Mouse (Mus musculus): ENCODE measurements around the gene Pip4k2b. TPM values are rescaled to one million over a fixed set of nuclear protein-coding genes. Genes with fewer than 3 reads are reported as not detected.
"Not testable (repeated sequence)": the region's sequence is repeated elsewhere in the genome, so short reads cannot be mapped to it uniquely, and the experiment has no call there.

Pip4k2b gene
- total RNA-seq, 2 experiments from 2014 or later, result 104 to 105 TPM

GRCm38 (mm10) chr11:97717369-97718280, 26.9 kb downstream of the Pip4k2b start:
- DNase-seq (ENCODE audit: extremely low spot score in 1 of 2, low spot score in 1 of 2), result no peak

GRCm38 (mm10) chr11:97716021-97716420, 28.5 kb downstream of the Pip4k2b start:
- DNase-seq (ENCODE audit: extremely low spot score in 1 of 2, low spot score in 1 of 2), result no peak

DNA sequence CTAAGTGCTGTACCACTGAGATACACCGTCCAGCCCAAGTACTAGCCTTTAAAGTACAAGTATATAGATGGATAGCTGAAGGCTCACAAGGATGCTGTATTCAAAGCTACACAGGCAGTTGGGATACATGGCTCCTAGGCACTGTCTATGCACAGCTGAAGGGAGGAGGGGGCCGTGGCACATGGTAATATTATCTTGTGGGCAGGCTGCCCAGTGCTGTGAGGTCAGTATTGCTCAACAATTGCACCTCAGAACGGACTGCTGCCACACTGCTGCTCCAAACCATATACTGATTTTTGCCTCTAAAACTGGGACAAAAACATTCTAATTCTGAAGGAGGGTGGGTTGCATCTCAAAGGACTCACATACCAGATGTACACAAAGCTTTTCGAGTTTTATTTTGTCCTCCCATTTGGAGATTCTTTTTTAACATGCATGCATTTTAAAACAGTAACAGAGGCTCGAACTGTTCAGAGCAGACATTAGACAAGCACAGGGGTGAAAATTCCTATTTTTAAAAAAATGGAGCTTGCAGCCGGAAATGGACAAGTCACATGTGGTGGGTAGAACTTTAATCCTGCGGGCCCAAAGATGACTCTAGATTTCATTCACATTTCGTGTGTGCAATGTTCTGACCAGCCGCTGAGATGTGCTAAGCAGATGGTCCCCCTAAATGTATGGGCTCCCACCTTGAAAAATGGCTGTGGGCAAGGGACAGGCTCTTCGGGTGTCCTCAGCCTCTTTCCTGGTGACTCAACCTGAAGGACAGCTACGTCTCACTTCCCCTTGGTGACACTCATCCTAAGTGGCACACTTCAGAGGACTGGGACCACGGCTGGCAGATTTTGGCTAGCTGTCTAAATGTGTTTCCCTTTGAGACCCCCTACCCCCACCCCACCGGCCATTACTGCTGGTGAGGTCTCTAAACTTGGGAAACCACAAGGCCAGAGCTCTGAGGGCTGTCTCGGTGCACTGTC, 29.4 kb downstream of the Pip4k2b start:
- DNase-seq (ENCODE audit: extremely low spot score in 1 of 2, low spot score in 1 of 2), result no peak

DNA sequence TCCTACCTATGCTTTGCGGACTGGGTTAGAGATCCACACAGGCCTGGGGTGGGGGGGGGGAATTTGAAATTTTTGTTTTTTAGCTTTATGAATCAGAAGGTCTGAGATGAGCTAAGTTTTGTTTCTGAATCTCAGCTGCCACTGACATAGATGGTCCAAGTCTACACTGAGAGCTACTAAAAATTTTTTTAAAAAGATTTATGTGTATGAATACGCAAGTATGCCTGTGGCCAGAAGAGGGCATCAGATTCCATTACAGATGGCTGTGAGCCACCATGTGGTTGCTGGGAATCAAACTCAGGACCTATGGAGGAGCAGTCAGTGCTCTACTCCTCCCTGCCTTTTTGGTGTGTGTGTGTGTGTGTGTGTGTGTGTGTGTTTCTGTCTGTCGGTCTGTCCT, 30.1 kb downstream of the Pip4k2b start:
- DNase-seq (ENCODE audit: extremely low spot score in 1 of 2, low spot score in 1 of 2), result no peak

DNA sequence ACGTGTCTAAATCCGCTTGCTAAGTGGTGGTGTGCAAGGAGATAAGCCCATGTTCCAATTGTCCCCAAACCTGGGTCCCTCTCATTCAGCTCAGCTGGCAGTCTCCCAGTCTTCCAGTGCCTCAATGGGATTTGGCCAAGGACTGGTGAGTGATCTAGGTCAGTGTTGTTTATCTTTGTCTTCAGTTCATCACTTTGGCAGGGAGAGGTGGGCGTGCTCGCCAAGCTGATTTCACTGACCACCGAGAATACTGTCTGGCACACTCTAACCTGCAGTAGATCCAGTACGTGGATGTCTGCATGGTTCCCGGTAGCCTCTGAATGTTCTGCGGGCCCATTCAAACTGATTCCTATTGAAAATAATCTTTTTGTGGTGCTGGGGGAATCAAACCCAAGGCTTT, 30.6 kb downstream of the Pip4k2b start:
- DNase-seq (ENCODE audit: extremely low spot score in 1 of 2, low spot score in 1 of 2), result no peak

- no peak for DNase-seq (ENCODE audit: extremely low spot score in 1 of 2, low spot score in 1 of 2)
Measured at GRCm38 (mm10) chr11:97712286-97712685, 32.2 kb downstream of the Pip4k2b start.

DNA sequence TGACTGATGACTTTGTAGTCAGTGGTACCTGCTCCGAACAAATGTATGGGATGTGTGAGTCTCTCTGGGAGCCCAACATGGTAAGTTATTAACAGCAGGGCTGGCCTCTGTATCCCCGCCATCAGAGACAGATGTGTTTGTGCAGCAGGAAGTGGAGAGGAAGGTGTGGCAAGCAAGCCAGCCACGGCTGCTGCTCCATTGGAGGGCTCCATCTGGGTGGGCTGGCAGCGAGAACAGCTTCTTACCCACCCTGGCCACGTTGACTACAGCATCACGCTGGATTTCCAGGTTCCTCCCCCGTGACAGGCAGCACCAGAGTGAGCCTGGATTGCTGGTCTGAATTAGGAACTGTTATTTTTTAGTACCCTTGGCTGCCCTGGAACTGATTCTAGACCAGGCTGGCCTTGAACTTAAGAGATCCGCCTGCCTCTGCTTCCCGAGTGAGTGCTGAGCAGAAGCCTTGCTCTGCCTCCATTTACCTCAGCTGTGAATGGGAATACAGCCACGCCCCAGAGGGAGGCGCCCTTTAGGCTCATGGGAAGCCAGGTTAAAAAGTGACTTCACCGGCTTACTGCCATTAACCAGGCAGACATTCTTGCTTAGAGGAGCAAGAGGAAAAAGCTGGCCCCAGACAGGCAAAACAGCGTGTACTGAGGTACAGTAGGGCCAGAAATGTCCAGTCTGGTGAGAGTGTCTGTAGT, 33.2 kb downstream of the Pip4k2b start:
- DNase-seq (ENCODE audit: extremely low spot score in 1 of 2, low spot score in 1 of 2), result no peak

DNA sequence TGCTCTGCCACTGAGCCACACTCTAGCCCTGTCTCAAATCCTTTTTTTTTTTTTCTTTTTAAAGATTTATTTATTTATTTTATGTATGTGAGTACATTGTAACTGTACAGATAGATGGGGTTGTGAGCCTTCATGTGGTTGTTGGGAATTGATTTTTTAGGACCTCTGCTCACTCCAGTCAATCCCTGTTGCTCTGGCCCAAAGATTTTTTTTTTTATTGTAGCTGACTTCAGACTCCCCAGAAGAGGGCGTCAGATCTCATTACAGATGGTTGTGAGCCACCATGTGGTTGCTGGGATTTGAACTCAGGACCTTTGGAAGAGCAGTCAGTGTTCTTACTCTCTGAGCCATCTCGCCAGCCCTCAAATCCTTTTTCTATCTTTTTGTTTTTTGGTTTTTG, 34.4 kb downstream of the Pip4k2b start:
- DNase-seq (ENCODE audit: extremely low spot score in 1 of 2, low spot score in 1 of 2), result not testable (repeated sequence)

DNA sequence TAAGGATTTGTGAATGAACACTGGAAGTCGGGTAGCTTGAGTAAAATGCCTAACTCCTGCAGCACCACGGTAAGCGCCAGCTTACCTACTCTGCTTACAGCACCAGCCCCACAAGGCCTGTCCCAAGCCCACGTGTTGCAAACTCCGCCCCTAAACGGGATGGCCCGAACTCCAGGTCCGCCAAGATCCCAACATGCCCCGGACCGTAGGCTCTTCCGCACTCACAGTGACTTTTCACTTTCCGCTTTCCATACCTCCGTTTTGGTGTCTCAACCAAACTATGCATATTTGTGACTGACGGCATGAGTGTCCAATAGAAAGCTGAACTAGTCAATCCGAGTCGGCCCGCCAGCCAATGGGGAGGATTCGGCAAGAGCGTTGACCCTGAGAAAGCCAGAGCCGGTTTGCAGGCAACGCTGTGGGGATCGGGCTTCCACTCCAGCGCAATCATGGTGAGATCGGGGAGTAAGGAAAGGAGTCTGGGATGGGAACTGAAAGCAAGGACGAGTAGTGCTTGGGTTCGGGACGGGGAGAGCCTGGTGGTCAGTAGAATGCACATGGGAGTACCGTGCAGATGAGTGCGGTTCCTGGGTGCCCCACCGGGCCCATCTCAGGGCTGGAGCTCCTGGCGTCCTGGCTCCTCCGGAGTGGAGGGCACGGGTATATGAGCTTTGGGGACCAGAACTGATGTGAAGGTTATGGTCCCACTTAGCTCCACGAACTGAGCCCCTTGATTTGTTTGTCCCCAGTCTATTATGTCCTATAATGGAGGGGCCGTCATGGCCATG, 41.3 kb downstream of the Pip4k2b start, which contains the start of gene Psmb3:
Psmb3 (plus strand) TSS at position 361 of the 788 bp plus-strand sequence.
- DNase-seq (ENCODE audit: extremely low spot score in 1 of 2, low spot score in 1 of 2), result peak; percentile 92 to 98

DNA sequence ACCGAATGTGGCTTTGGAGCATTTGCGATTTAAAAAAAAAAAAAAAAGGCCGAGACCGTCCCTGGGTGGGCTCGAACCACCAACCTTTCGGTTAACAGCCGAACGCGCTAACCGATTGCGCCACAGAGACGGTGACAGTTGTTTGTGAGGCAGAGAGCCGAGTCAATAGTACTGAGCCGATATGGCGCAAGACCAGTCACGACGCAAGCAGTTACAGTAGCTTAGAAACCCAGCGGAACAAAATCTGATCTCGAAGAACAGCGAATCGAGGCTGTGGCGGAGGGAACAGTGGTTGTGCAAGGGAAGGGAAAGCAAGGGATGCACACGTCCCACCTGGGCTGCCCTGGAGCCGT, 42.1 kb downstream of the Pip4k2b start:
- peak; percentile 94 to 95 for DNase-seq (ENCODE audit: extremely low spot score in 1 of 2, low spot score in 1 of 2)

- no peak for DNase-seq (ENCODE audit: extremely low spot score in 1 of 2, low spot score in 1 of 2)
Measured at GRCm38 (mm10) chr11:97701581-97702392, 42.7 kb downstream of the Pip4k2b start.

GRCm38 (mm10) chr11:97700746-97701580, 43.5 kb downstream of the Pip4k2b start:
- DNase-seq (ENCODE audit: extremely low spot score in 1 of 2, low spot score in 1 of 2), result no peak

- DNase-seq (ENCODE audit: extremely low spot score in 1 of 2, low spot score in 1 of 2), result peak in 1 of 2 experiments; percentile 57
Measured at GRCm38 (mm10) chr11:97700003-97700745, 44.3 kb downstream of the Pip4k2b start, which contains the start of gene Pcgf2. TSS of gene Pcgf2 (minus strand) at chr11:97700497.

- DNase-seq (ENCODE audit: extremely low spot score in 1 of 2, low spot score in 1 of 2), result peak in 1 of 2 experiments; percentile 62
Measured at GRCm38 (mm10) chr11:97699626-97700002, 44.9 kb downstream of the Pip4k2b start.

DNA sequence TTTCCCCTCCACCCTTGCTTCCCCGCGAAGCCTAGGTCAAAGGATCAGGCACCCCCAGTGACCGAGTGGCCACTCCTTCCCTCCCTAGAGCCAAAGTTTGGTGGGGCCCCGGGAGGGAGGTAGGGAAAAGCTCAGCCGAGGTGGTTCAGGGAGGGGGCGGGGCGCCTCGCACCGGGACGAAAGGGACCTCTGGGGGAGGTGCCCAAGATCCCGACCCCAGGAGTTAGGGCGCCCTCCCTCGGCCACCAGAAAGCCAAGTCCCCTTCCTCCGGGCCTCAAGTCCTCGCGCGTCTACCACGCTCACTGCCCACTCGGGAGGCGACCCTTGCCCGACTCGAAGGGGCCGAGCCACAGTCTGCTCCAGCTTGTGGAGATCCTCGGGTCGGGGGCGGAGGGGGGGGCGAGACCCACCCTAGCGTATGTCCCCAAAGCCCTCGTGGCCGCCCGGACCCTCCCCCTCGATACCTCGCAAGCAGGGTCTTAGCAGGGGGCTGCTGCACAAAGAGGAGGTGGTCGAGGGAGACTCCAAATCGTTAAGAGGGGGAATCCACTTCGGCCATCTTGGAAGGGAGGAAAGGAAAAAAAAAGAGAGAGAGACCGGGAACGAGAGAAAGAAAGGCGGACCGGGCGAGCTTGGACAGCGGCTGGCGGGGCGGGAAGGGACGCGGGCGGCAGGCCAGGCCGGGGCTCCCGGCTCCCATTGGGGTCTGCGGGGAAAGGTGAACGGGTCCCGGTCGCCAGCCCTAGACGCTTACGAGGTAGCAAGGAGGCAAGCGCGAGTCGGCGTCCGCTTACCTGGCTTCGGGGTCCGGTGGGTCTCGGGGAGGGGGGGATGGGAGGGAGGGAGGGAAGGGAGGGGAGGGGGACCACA, 45.5 kb downstream of the Pip4k2b start:
- DNase-seq (ENCODE audit: extremely low spot score in 1 of 2, low spot score in 1 of 2), result peak in 1 of 2 experiments; percentile 51

DNA sequence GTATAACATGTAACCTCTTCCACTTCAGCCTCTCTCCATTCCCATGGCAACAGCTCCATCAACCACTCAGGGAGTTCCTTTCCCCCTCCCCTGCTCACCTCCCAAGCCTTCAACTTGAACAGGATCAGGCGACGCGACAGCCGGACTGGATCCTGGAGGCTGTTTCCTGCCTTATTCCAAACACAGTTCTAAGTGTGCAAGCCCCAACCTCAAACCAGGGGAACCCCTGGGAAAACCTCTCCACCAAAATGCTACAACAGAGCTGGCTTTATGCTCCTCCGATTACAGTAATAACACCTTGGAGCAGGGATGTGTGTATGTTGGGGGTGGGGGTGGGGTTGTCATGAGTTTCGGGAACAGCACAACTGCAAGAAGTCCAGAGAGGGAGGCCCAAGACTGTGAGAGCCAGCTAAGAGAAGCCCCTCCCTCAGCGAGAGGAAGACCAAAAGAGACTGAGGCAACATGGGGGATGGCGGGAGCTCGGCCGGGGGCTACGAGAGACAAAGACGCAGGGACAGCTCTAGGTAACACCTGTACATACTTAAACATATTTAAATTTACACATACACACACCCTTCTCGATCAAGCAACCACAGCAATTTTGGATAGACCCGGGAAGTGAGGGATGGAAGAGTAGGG, 46.5 kb downstream of the Pip4k2b start:
- no peak for DNase-seq (ENCODE audit: extremely low spot score in 1 of 2, low spot score in 1 of 2)
